Mouse (Mus musculus) bone marrow, adult 2 months (tissue): ENCODE measurements around the gene Il16.

ENCODE experiments used
- CTCF ChIP-seq: fragments of 200-500 bp; IDR thresholded peaks from 2 replicates; pipeline ENCODE4 v1.5.1; 2011; ENCODE audit warnings: low read length, control low read depth; ENCODE audit not compliant: control insufficient read depth, insufficient read depth
- POLR2A ChIP-seq: fragments of 200-500 bp; IDR thresholded peaks from 2 replicates; pipeline ENCODE4 v1.6.1; 2011; ENCODE audit warnings: low read depth, mild to moderate bottlenecking, control low read depth, low read length, borderline replicate concordance; ENCODE audit not compliant: control insufficient read depth

GRCm38 (mm10) chr7:83742026-83742425 is 3.5 kb downstream of the Il16 start:
- TF ChIP-seq CTCF (no peak), POLR2A (no peak)
